In genomic region chr9:123768443-123768842, GRCm38 (mm10) we compare ENCODE assay signal across 20 mouse cellular contexts. TPM values are rescaled to one million over a fixed set of nuclear protein-coding genes. Genes with fewer than 3 reads are reported as not detected.
DNase-seq lines count a peak whose midpoint lies in the region; ATAC-seq and TF ChIP-seq lines count a peak whose summit lies in the region.
"Had no signal": no experiment of that assay in that cellular context is flagged by ENCODE, and none has a peak within 500 bp of the region (broad histone marks: within the 10 kb centered on the region; RNA-seq: fewer than 3 reads in every experiment).

No protein-coding gene starts in this region.

- 64% methylated on average over 1 of the region's 1 CpGs for WGBS in heart, postnatal 0 days
- WGBS in intestine, embryonic 15.5 days, result 81% methylated on average over 1 of the region's 1 CpGs
- WGBS in midbrain, embryonic 15.5 days, result 53% methylated on average over 1 of the region's 1 CpGs

- H3K4me1 ChIP-seq in heart, postnatal 0 days (ENCODE audit: control insufficient read depth, insufficient read depth), result no peaks in the 10 kb centered on the region
- H3K4me1 ChIP-seq in intestine, embryonic 15.5 days (replicated peaks), result no peaks in the 10 kb centered on the region
- H3K4me1 ChIP-seq in midbrain, embryonic 15.5 days, result no peaks in the 10 kb centered on the region
- H3K4me1 ChIP-seq: forebrain, embryonic 10.5 days; hindbrain, embryonic 13.5 days; neural tube, embryonic 12.5 days had no signal

- no peaks in the 10 kb centered on the region for H3K27me3 ChIP-seq in heart, postnatal 0 days (ENCODE audit: control insufficient read depth, insufficient read depth, low read length)
- H3K27me3 ChIP-seq in intestine, embryonic 15.5 days (replicated peaks), result no peaks in the 10 kb centered on the region
- H3K27me3 ChIP-seq in midbrain, embryonic 15.5 days (replicated peaks), result no peaks in the 10 kb centered on the region
- H3K27me3 ChIP-seq: hindbrain, embryonic 13.5 days; neural tube, embryonic 12.5 days had no signal

- DNase-seq in heart, postnatal 0 days (ENCODE audit: low spot score), result no peak
- DNase-seq in heart, postnatal 36 days, result no peak
- peak; percentile 38 for DNase-seq in thymus, postnatal 14 days
- DNase-seq in thymus, postnatal 10 days (ENCODE audit: low spot score in 2 of 2), result no peak
- no peak for DNase-seq in MN1 (ENCODE audit: low spot score)
- no peak for DNase-seq in spleen, postnatal 36 days (ENCODE audit: low spot score in 2 of 2)
- DNase-seq: cerebellum, adult 8-10 months; gastrocnemius, postnatal 14 days; heart, postnatal 10 days; kidney, adult 11 months; lung, adult 2 months; lung, postnatal 36 days; right cerebral cortex, postnatal 4 days had no signal

- TF ChIP-seq EP300 in heart, postnatal 0 days (IDR thresholded peaks at IDR 0.05; ENCODE audit: low read depth), result no peak

- intact Hi-C loops in heart, postnatal 36 days (cut with DNase I), result no loop called here

- H3K9me3 ChIP-seq in heart, postnatal 0 days (replicated peaks; ENCODE audit: control insufficient read depth, low read length), result no peaks in the 10 kb centered on the region
- H3K9me3 ChIP-seq in intestine, embryonic 15.5 days, result no peaks in the 10 kb centered on the region
- H3K9me3 ChIP-seq in midbrain, embryonic 15.5 days, result no peaks in the 10 kb centered on the region
- H3K9me3 ChIP-seq: forebrain, embryonic 10.5 days; hindbrain, embryonic 13.5 days; neural tube, embryonic 12.5 days had no signal

- no peak for ATAC-seq in heart, postnatal 0 days (ENCODE audit: insufficient read depth, low read depth)
- peak; percentile 49 for ATAC-seq in intestine, embryonic 15.5 days
- no peak for ATAC-seq in midbrain, embryonic 15.5 days (replicated peaks)

- H3K4me3 ChIP-seq in heart, postnatal 0 days (ENCODE audit: low read depth, low read length), result no peak overlapping the region; the same call in 1 of the 2 replicates
- H3K4me3 ChIP-seq in intestine, embryonic 15.5 days (replicated peaks), result no peak overlapping the region
- no peak overlapping the region for H3K4me3 ChIP-seq in midbrain, embryonic 15.5 days
- H3K4me3 ChIP-seq: forebrain, embryonic 10.5 days; hindbrain, embryonic 13.5 days; neural tube, embryonic 12.5 days had no signal

- H3K36me3 ChIP-seq in heart, postnatal 0 days (replicated peaks; ENCODE audit: control insufficient read depth, insufficient read depth, low read length), result no peaks in the 10 kb centered on the region
- H3K36me3 ChIP-seq in intestine, embryonic 15.5 days, result no peaks in the 10 kb centered on the region
- H3K36me3 ChIP-seq in midbrain, embryonic 15.5 days (replicated peaks), result no peaks in the 10 kb centered on the region
- H3K36me3 ChIP-seq: forebrain, embryonic 10.5 days; hindbrain, embryonic 13.5 days; neural tube, embryonic 12.5 days had no signal

- peak overlapping the region; percentile 17; the same call in 1 of the 2 replicates for H3K4me2 ChIP-seq in heart, postnatal 0 days (ENCODE audit: low read depth, low read length)
- no peak overlapping the region for H3K4me2 ChIP-seq in intestine, embryonic 15.5 days (replicated peaks)
- H3K4me2 ChIP-seq in midbrain, embryonic 15.5 days, result no peak overlapping the region
- H3K4me2 ChIP-seq: hindbrain, embryonic 13.5 days; neural tube, embryonic 12.5 days had no signal

- TF ChIP-seq CTCF in heart, postnatal 0 days (IDR thresholded peaks at IDR 0.05; ENCODE audit: low read depth), result no peak

- no peak overlapping the region for H3K27ac ChIP-seq in heart, postnatal 0 days (ENCODE audit: low read depth)
- H3K27ac ChIP-seq in intestine, embryonic 15.5 days, result no peak overlapping the region
- no peak overlapping the region for H3K27ac ChIP-seq in midbrain, embryonic 15.5 days
- H3K27ac ChIP-seq: forebrain, embryonic 10.5 days; hindbrain, embryonic 13.5 days; neural tube, embryonic 12.5 days had no signal

- H3K9ac ChIP-seq in heart, postnatal 0 days (replicated peaks; ENCODE audit: low read depth, low read length), result no peak overlapping the region
- no peak overlapping the region for H3K9ac ChIP-seq in intestine, embryonic 15.5 days
- H3K9ac ChIP-seq in midbrain, embryonic 15.5 days, result no peak overlapping the region
- H3K9ac ChIP-seq: hindbrain, embryonic 13.5 days; neural tube, embryonic 12.5 days had no signal

RNA-seq across cellular contexts. Expression of gene Cxcr6, which starts 37.8 kb away (rescaled TPM):
- not detected in 2 replicates for total RNA-seq in heart, postnatal 0 days (2014; rRNA removed; ENCODE audit: low replicate concordance)
- polyA plus RNA-seq in heart, postnatal 0 days (2015; fragmentation: Nextera tagmentation; extraction: Ambion mirVana), result 0.14 and 0.30 TPM in 2 replicates
- total RNA-seq in heart, postnatal 36 days (2021), result not detected
- 1.3 and 1.6 TPM in 2 replicates for polyA plus RNA-seq in intestine, embryonic 15.5 days (2015; fragmentation: Nextera tagmentation; extraction: Ambion mirVana)
- 0.19 and 0.23 TPM in 2 replicates for polyA plus RNA-seq in midbrain, embryonic 15.5 days (2015; fragmentation: Nextera tagmentation; extraction: Ambion mirVana)
- total RNA-seq: heart, postnatal 10 days; layer of hippocampus, postnatal 14 days; left cerebral cortex, postnatal 14 days had no signal
- polyA plus RNA-seq: neural tube, embryonic 12.5 days had no signal

RNA-seq across cellular contexts. Expression of gene Lztfl1, which starts 50.9 kb away (rescaled TPM):
- 11.2 and 28.4 TPM in 2 replicates for total RNA-seq in heart, postnatal 0 days (2014; rRNA removed; ENCODE audit: low replicate concordance)
- polyA plus RNA-seq in heart, postnatal 0 days (2015; fragmentation: Nextera tagmentation; extraction: Ambion mirVana), result 36.2 and 37.7 TPM in 2 replicates
- 10 to 100 TPM; 42.6 to 42.7 TPM for total RNA-seq in heart, postnatal 36 days (2021)
- 41.1 and 47.1 TPM in 2 replicates for polyA plus RNA-seq in intestine, embryonic 15.5 days (2015; fragmentation: Nextera tagmentation; extraction: Ambion mirVana)
- polyA plus RNA-seq in midbrain, embryonic 15.5 days (2015; fragmentation: Nextera tagmentation; extraction: Ambion mirVana), result 42.8 and 45.2 TPM in 2 replicates
